Mouse (Mus musculus) stomach, postnatal 0 days (tissue): ENCODE results near the gene Med31.

Source experiments
- CTCF ChIP-seq: IDR thresholded peaks from 2 replicates; pipeline ENCODE4 v1.5.1; 2016; ENCODE audit warnings: antibody characterized with exemption, low read depth, mild to moderate bottlenecking, moderate library complexity
- EP300 ChIP-seq: optimal IDR thresholded peaks from 2 replicates; pipeline ENCODE3; 2016; ENCODE audit warnings: antibody characterized with exemption

GRCm38 (mm10) chr11:72223414-72223813 lies 8.0 kb upstream of the Med31 start:
- TF ChIP-seq CTCF (no peak), EP300 (no peak)
